Mouse (Mus musculus): ENCODE results near the gene Ahctf1. TPM values are rescaled to one million over a fixed set of nuclear protein-coding genes. Genes with fewer than 3 reads are reported as not detected.
A peak's percentile ranks its signal among the peaks of the same experiment; 100 is the strongest.
"Not testable (repeated sequence)": the region's sequence is repeated elsewhere in the genome, so short reads cannot be mapped to it uniquely, and the experiment has no call there.

Gene Ahctf1
- polyA plus RNA-seq, 1 experiment from 2014 or later = 20.6 TPM

DNA sequence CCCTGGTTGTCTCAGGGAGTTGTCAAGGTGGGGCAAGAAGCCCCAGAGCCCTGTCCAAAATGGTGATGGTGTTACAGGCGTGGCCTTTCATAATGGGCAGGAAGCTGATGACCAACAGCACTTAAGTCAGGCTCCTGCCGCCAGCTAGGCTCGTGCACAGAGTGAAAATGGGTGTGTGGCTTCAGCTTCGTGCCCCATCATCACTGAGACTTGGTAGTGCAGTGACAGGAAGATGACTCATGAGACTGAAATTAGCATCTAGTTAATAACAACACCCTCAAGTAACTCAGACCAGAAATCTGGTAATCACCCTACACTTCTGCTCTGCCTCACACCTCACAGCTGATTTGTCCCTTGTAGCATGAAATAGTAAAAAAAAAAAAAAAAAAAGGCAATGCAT lies 25.4 kb upstream of the Ahctf1 start:
- Histone ChIP-seq H3K4me1 (replicated peaks) (0 out of 2 replicates have a peak, but pooled peaks cover 4% of the 10 kb centered on the region), H3K4me2 (replicated peaks) (no peak overlapping the region), H3K9ac (no peak overlapping the region), H3K36me3 (no peaks in the 10 kb centered on the region), H3K27me3 (replicated peaks) (no peaks in the 10 kb centered on the region), H3K27ac (no peak overlapping the region), H3K9me3 (no peaks in the 10 kb centered on the region), H3K4me3 (replicated peaks) (no peak overlapping the region)
- ATAC-seq = no peak
- WGBS = 64% methylated on average over 4 of the region's 4 CpGs

GRCm38 (mm10) chr1:179828051-179828450 lies 24.6 kb upstream of the Ahctf1 start:
- Histone ChIP-seq H3K9ac (no peak overlapping the region), H3K9me3 (no peaks in the 10 kb centered on the region), H3K36me3 (no peaks in the 10 kb centered on the region), H3K4me2 (replicated peaks) (no peak overlapping the region), H3K4me1 (replicated peaks) (0 out of 2 replicates have a peak, but pooled peaks cover 4% of the 10 kb centered on the region), H3K27ac (no peak overlapping the region), H3K27me3 (replicated peaks) (no peaks in the 10 kb centered on the region), H3K4me3 (replicated peaks) (no peak overlapping the region)
- ATAC-seq = no peak
- WGBS = 93% methylated on average over 5 of the region's 5 CpGs

GRCm38 (mm10) chr1:179824549-179824948 lies 21.1 kb upstream of the Ahctf1 start:
- Histone ChIP-seq H3K4me1 (replicated peaks) (0 out of 2 replicates have a peak, but pooled peaks cover 4% of the 10 kb centered on the region), H3K4me3 (replicated peaks) (no peak overlapping the region), H3K9ac (no peak overlapping the region), H3K9me3 (no peaks in the 10 kb centered on the region), H3K27me3 (replicated peaks) (no peaks in the 10 kb centered on the region), H3K4me2 (replicated peaks) (no peak overlapping the region), H3K36me3 (no peaks in the 10 kb centered on the region), H3K27ac (no peak overlapping the region)
- peak; percentile 49; the same call in 1 of the 2 replicates for ATAC-seq
- 61% methylated on average over 5 of the region's 5 CpGs for WGBS

- WGBS = 90% methylated on average over 11 of the region's 11 CpGs
- not testable (repeated sequence) for H3K4me1 ChIP-seq (replicated peaks); H3K36me3 ChIP-seq; H3K4me3 ChIP-seq (replicated peaks); H3K9me3 ChIP-seq; H3K4me2 ChIP-seq (replicated peaks); H3K9ac ChIP-seq; H3K27ac ChIP-seq; H3K27me3 ChIP-seq (replicated peaks); ATAC-seq
Observed at GRCm38 (mm10) chr1:179818490-179819278, 15.2 kb upstream of the Ahctf1 start.

DNA sequence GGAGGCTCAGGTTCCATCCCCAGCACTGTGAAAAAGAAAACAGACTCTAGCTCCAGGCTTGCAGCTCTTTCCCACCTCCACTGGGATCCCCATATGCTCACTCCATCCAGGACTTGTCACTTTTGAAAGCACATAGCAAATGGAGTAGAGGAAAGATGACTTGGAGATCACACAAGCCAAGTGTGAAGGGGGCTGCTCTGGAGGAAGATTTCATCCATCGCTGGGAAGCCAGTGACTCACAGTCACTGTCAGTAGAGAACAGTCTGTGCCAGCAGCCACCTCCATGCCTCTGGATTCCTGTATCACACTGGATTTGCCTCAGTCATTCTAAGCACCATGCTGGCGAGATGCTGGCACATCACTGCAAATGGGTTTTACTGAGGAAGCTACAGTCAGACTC lies 11.1 kb upstream of the Ahctf1 start:
- Histone ChIP-seq H3K27me3 (replicated peaks) (no peaks in the 10 kb centered on the region), H3K27ac (no peak overlapping the region), H3K4me1 (replicated peaks) (no peaks in the 10 kb centered on the region), H3K9ac (no peak overlapping the region), H3K9me3 (no peaks in the 10 kb centered on the region), H3K4me2 (replicated peaks) (no peak overlapping the region), H3K4me3 (replicated peaks) (no peak overlapping the region), H3K36me3 (no peaks in the 10 kb centered on the region)
- WGBS = 88% methylated on average over 2 of the region's 2 CpGs
- ATAC-seq = no peak

- no peak overlapping the region for H3K9ac ChIP-seq
- no peak overlapping the region for H3K4me2 ChIP-seq (replicated peaks)
- no peaks in the 10 kb centered on the region for H3K36me3 ChIP-seq
- H3K4me3 ChIP-seq (replicated peaks) = no peak overlapping the region
- no peak overlapping the region for H3K27ac ChIP-seq
- H3K27me3 ChIP-seq (replicated peaks) = no peaks in the 10 kb centered on the region
- no peaks in the 10 kb centered on the region for H3K9me3 ChIP-seq
- 50% methylated on average over 2 of the region's 2 CpGs for WGBS
- H3K4me1 ChIP-seq (replicated peaks) = no peaks in the 10 kb centered on the region
- ATAC-seq = no peak
Observed at GRCm38 (mm10) chr1:179813385-179813784, 9.9 kb upstream of the Ahctf1 start.

DNA sequence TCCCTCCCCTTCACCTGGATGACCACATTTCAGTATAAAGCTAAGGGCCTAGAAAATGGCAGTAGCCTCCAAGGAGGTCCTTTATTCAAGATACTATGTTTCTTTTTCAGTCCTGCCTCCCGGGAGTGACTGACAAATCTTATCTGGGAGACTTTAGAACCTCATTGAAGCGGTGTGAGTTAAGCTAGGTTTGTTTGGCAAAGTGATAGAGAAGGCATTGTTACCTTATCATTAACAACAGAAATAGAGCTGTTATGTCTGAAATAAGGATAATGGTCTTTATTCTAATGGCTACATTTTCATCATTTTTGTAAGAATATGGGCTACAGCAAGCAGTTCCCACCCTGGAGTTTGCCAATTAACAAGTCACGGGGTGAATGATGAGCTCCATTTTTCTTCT lies 4.8 kb upstream of the Ahctf1 start:
- 54% methylated on average over 3 of the region's 3 CpGs for WGBS
- Histone ChIP-seq H3K4me3 (replicated peaks) (no peak overlapping the region), H3K27ac (no peak overlapping the region), H3K27me3 (replicated peaks) (no peaks in the 10 kb centered on the region), H3K4me1 (replicated peaks) (0 out of 2 replicates have a peak, but pooled peaks cover 2% of the 10 kb centered on the region), H3K36me3 (no peaks in the 10 kb centered on the region), H3K9me3 (no peaks in the 10 kb centered on the region), H3K4me2 (replicated peaks) (no peak overlapping the region), H3K9ac (no peak overlapping the region)
- ATAC-seq = no peak

- ATAC-seq = no peak
- H3K9ac ChIP-seq = no peak overlapping the region
- 76% methylated on average over 4 of the region's 4 CpGs for WGBS
- H3K36me3 ChIP-seq = no peaks in the 10 kb centered on the region
- no peaks in the 10 kb centered on the region for H3K9me3 ChIP-seq
- H3K4me1 ChIP-seq (replicated peaks) = 0 out of 2 replicates have a peak, but pooled peaks cover 2% of the 10 kb centered on the region
- H3K27me3 ChIP-seq (replicated peaks) = no peaks in the 10 kb centered on the region
- H3K4me3 ChIP-seq (replicated peaks) = no peak overlapping the region
- H3K4me2 ChIP-seq (replicated peaks) = no peak overlapping the region
- H3K27ac ChIP-seq = no peak overlapping the region
Observed at GRCm38 (mm10) chr1:179807468-179807867, 4.0 kb upstream of the Ahctf1 start.

GRCm38 (mm10) chr1:179805751-179806150 lies 2.3 kb upstream of the Ahctf1 start:
- H3K4me1 ChIP-seq (replicated peaks) = peaks cover 12% of the 10 kb centered on the region
- no peak overlapping the region for H3K4me2 ChIP-seq (replicated peaks)
- no peak overlapping the region for H3K27ac ChIP-seq
- H3K36me3 ChIP-seq = no peaks in the 10 kb centered on the region
- H3K9me3 ChIP-seq = no peaks in the 10 kb centered on the region
- no peak for ATAC-seq
- H3K4me3 ChIP-seq (replicated peaks) = no peak overlapping the region
- H3K9ac ChIP-seq = no peak overlapping the region
- H3K27me3 ChIP-seq (replicated peaks) = no peaks in the 10 kb centered on the region
- 73% methylated on average over 5 of the region's 5 CpGs for WGBS

DNA sequence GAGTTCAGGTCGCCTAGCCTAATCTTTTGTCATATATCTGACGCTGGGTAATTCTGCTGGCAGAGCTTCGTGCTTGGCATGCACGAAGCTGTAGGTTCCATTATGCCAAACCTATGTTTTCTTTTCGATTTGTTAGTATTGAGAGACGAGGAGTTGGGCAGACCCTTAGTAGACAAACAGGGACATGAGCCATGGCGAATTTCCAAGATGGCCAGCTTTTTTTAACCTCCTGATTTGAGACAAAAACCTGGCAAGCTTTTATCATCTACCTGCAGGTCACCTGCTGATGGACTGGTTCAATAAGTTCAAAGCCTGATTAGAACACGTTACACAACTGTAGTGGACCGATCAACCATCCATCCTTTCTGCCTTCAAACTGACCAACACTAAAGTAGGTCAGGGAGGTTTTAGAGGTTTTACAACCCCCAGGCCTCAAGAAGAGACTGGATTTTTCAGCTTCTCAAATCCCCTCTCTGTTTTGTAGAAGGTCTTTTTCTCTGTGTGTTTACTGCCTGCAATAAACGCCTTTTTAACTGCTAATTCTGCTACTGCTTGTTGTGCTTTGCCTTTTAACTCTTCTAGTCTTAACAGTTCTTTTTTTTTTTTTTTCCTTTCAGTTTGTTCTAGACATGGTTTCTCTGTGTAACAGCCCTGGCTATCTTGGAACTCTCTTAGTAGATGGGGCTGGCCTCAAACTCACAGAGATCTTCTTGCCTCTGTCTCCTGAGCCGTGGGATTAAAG lies 831 bp upstream of the Ahctf1 start:
- 33% methylated on average over 11 of the region's 11 CpGs for WGBS
- no peaks in the 10 kb centered on the region for H3K36me3 ChIP-seq
- no peak; the same call in 1 of the 2 replicates for ATAC-seq
- H3K27ac ChIP-seq = peak overlapping the region; percentile 99
- peak overlapping the region; percentile 96 for H3K4me3 ChIP-seq (replicated peaks)
- no peaks in the 10 kb centered on the region for H3K27me3 ChIP-seq (replicated peaks)
- H3K4me1 ChIP-seq (replicated peaks) = peaks cover 14% of the 10 kb centered on the region
- peak overlapping the region; percentile 66 for H3K4me2 ChIP-seq (replicated peaks)
- 0 out of 2 replicates have a peak overlapping the region, but pooled peaks have one; percentile 23 for H3K9ac ChIP-seq
- H3K9me3 ChIP-seq = no peaks in the 10 kb centered on the region

GRCm38 (mm10) chr1:179802610-179803512 lies 619 bp downstream of the Ahctf1 start, which contains the start of gene Gm10518:
Gene Gm10518, plus strand, starts transcription at chr1:179803376.
- peak; percentile 76 for ATAC-seq
- H3K4me2 ChIP-seq (replicated peaks) = peak within 1 kb of the TSS; percentile 66
- H3K4me1 ChIP-seq (replicated peaks) = peaks cover 14% of the 10 kb centered on the region
- peak within 1 kb of the TSS; percentile 99 for H3K27ac ChIP-seq
- no peaks in the 10 kb centered on the region for H3K27me3 ChIP-seq (replicated peaks)
- under 1% methylated on average over 85 of the region's 94 CpGs for WGBS
- no peaks in the 10 kb centered on the region for H3K9me3 ChIP-seq
- H3K9ac ChIP-seq = peak within 1 kb of the TSS; percentile 92
- peaks cover 8% of the 10 kb centered on the region; the same call in 1 of the 2 replicates for H3K36me3 ChIP-seq
- peak within 1 kb of the TSS; percentile 96 for H3K4me3 ChIP-seq (replicated peaks)

DNA sequence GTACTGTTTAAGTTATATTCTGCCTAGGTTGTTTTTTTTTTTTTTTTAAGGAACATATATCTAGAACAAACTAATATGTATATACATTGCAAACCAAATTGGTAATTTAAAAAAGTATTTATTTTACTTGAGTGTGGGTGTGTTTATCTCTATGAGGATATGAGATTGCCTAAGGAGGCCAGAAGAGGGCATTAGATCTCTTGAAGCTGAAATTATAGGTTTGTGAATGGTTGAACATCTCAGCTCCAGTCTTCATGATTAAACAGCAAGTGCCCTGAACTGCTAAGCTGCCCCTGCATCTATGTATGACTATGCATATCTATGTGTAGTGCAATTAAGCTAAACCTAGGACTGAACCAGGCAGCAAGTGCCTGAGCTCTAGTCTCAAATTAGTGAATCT lies 4.7 kb downstream of the Ahctf1 start:
- Histone ChIP-seq H3K27me3 (replicated peaks) (no peaks in the 10 kb centered on the region), H3K9me3 (no peaks in the 10 kb centered on the region), H3K36me3 (peaks cover 21% of the 10 kb centered on the region; the same call in 1 of the 2 replicates), H3K4me2 (replicated peaks) (no peak overlapping the region), H3K4me3 (replicated peaks) (no peak overlapping the region), H3K4me1 (replicated peaks) (peaks cover 12% of the 10 kb centered on the region), H3K27ac (no peak overlapping the region), H3K9ac (no peak overlapping the region)
- no peak for ATAC-seq
